Mouse (Mus musculus): ENCODE results near the gene Phf3. TPM values are rescaled to one million over a fixed set of nuclear protein-coding genes. Genes with fewer than 3 reads are reported as not detected.
"Not testable (repeated sequence)": the region's sequence is repeated elsewhere in the genome, so short reads cannot be mapped to it uniquely, and the experiment has no call there.

The Phf3 gene
- total RNA-seq, 2 experiments from 2014 or later, result 76.6 to 78.5 TPM

DNA sequence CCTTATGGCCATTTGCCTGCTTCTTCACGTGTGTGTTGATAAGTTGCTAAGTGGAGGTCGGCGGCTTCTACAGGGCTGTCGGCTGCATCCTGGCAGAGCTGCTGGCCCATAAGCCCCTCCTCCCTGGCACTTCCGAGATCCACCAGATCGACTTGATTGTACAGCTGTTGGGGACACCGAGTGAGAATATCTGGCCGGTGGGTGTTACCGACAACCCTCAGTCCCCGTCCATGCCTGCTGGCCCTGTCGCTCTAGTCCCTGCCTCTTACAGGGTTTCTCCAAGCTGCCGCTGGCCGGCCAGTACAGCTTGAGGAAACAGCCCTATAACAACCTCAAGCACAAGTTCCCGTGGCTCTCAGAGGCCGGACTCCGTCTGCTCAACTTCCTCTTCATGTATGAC lies 103.1 kb downstream of the Phf3 start:
- DNase-seq, result not testable (repeated sequence)

DNA sequence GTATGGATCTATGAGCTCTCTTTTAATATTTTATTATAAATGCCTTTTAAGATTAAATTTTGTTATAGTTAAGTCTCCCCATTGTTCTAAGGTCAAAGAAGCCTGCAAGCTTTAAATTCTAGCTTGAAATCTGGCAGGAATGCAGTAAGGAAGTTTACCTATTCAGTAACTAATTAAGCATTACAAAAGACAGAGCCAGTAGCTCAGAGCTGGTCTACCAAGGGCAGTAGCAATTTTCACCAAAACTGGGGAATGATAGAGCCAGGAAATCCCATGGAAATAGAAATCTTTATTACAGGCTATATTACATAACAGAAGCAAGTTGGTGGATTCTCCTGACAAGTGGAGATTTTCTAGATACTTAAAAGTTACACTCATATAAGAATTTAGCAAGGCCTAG lies 116.9 kb downstream of the Phf3 start:
- DNase-seq, result no peak

DNA sequence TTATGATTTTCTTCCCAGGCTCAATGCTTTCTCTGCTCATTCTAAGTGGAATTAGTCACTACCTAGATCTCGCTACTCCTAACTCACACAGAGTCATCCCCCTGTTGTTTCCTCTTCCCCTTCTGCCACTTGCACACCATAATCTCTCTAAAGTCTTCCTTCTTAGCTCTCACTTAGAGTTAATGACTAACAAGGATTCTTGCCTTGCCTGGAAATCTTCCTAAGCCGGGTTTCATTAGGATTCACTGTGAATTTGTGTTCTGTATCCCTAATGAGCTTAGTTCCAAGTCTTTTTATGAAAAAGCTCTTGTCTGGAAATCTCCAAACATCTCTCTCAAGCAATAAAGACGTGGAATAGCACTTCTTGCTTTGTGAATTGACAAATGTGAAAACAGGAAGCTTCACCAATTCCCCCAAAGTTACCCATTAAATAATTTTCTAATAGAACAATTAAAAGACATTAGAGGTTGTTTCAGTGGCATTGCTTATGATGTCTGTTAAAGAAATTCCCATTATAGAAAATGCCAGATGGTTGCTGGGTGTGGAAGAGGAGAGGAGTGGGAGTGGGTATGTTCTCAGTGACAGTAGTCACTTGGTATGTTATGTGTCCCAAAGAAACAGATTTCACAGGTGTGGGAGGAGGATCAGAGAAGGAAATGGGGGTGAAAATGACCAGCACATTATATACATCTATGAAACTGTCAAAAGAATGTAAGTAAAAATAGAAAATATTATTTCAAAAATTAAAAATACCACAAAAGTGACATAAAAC lies 118.1 kb downstream of the Phf3 start:
- DNase-seq, result no peak

Other genes with a start within 250 kb of the Phf3 start
- gene AC153137.1, start 104.0 kb upstream of the Phf3 start, total RNA-seq (2021), result not detected